Mouse (Mus musculus): ENCODE measurements around the gene Emid1.

GRCm38 (mm10) chr11:5098736-5099542 is 53.1 kb downstream of the Emid1 start, which contains the start of the genes Rhbdd3 and Ewsr1:
- TF ChIP-seq CTCF (IDR thresholded peaks at IDR 0.05; ENCODE audit: insufficient read depth, low read length): no peak
- TF ChIP-seq POLR2A (IDR thresholded peaks at IDR 0.05; ENCODE audit: borderline replicate concordance, extremely low read depth, low read depth, low read length): peak; percentile 98

Data from lung, adult 2 months (tissue).